Comparison of ENCODE assay signal across 15 mouse cellular contexts in the genomic region with DNA sequence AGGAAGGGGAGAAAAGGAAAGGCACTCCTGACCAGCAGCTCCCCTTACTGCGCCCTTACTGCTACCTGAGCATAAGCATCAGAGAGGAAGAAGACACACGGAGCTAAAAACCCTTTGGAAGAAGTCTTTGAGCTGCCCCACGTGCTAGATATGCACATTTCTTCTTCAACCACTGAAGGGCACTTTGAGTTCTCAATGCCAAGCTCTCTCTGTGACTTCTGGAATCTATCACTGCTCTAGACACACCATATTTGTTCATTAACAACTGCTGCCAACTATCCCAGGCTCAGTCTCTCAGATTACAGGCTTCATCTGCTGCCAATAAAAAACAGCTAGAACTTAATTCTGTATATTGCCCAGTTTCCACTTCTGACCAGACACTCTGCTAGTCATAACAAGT. TPM values are rescaled to one million over a fixed set of nuclear protein-coding genes. Genes with fewer than 3 reads are reported as not detected.
DNase-seq lines count a peak whose midpoint lies in the region; ATAC-seq and TF ChIP-seq lines count a peak whose summit lies in the region.
"Had no signal": no experiment of that assay in that cellular context is flagged by ENCODE, and none has a peak within 500 bp of the region (broad histone marks: within the 10 kb centered on the region; RNA-seq: fewer than 3 reads in every experiment).

No protein-coding gene starts in this region.

- peaks cover 12% of the 10 kb centered on the region; the same call in 1 of the 2 replicates for H3K4me1 ChIP-seq in lung, postnatal 0 days (ENCODE audit: insufficient read depth, low read depth, low read length)
- H3K4me1 ChIP-seq in lung, adult 2 months (ENCODE audit: control insufficient read depth, insufficient read depth, low read length) = peaks cover 14% of the 10 kb centered on the region
- peaks cover 50% of the 10 kb centered on the region for H3K4me1 ChIP-seq in heart, embryonic 13.5 days
- peaks cover 24% of the 10 kb centered on the region for H3K4me1 ChIP-seq in stomach, embryonic 16.5 days (ENCODE audit: control insufficient read depth, insufficient read depth, low read length)
- H3K4me1 ChIP-seq: midbrain, embryonic 10.5 days had no signal

- no peak for TF ChIP-seq CTCF in lung, postnatal 0 days (IDR thresholded peaks at IDR 0.05)
- TF ChIP-seq CTCF in lung, adult 2 months (IDR thresholded peaks at IDR 0.05; ENCODE audit: insufficient read depth, low read length) = no peak

- peak; percentile 66 to 68 for DNase-seq in cerebellum, postnatal 10 days
- DNase-seq in cerebellum, postnatal 4 days (ENCODE audit: low spot score in 2 of 2) = no peak
- peak; percentile 53 for DNase-seq in lung, postnatal 0 days (ENCODE audit: low spot score)
- DNase-seq in lung, adult 2 months = no peak
- DNase-seq in right cerebral cortex, adult 2 months (ENCODE audit: low spot score in 2 of 2) = no peak
- DNase-seq in kidney, postnatal 36 days = no peak
- DNase-seq: adrenal gland, adult 2 months; layer of hippocampus, postnatal 36 days; liver; right cerebral cortex, postnatal 25 days had no signal

- 43% methylated on average over 3 of the region's 3 CpGs for WGBS in lung, postnatal 0 days
- WGBS in lung, adult 2 months = 51% methylated on average over 3 of the region's 3 CpGs
- 54% methylated on average over 3 of the region's 3 CpGs for WGBS in heart, embryonic 13.5 days
- 70% methylated on average over 3 of the region's 3 CpGs for WGBS in stomach, embryonic 16.5 days

- H3K9ac ChIP-seq in lung, postnatal 0 days (replicated peaks; ENCODE audit: low read depth) = no peak overlapping the region
- no peak overlapping the region for H3K9ac ChIP-seq in heart, embryonic 13.5 days
- H3K9ac ChIP-seq in stomach, embryonic 16.5 days (ENCODE audit: low read length) = no peak overlapping the region
- H3K9ac ChIP-seq: neural tube, embryonic 13.5 days had no signal

- TF ChIP-seq EP300 in lung, postnatal 0 days (IDR thresholded peaks at IDR 0.05) = no peak

- H3K27me3 ChIP-seq in lung, postnatal 0 days (replicated peaks; ENCODE audit: insufficient read depth, low read length) = no peaks in the 10 kb centered on the region
- no peaks in the 10 kb centered on the region for H3K27me3 ChIP-seq in heart, embryonic 13.5 days (replicated peaks)
- no peaks in the 10 kb centered on the region for H3K27me3 ChIP-seq in stomach, embryonic 16.5 days (ENCODE audit: control insufficient read depth, insufficient read depth, low read length)
- H3K27me3 ChIP-seq: neural tube, embryonic 13.5 days had no signal

- TF ChIP-seq POLR2A in lung, adult 2 months (IDR thresholded peaks at IDR 0.05; ENCODE audit: borderline replicate concordance, extremely low read depth, low read depth, low read length) = no peak

- peak; percentile 47; the same call in 1 of the 2 replicates for ATAC-seq in lung, postnatal 0 days
- ATAC-seq in heart, embryonic 13.5 days (ENCODE audit: extremely low read depth, insufficient number of reproducible peaks, low FRiP score, low TSS enrichment) = no peak
- ATAC-seq in stomach, embryonic 16.5 days (ENCODE audit: insufficient read depth, low FRiP score) = peak; percentile 44; the same call in 1 of the 2 replicates

- H3K4me2 ChIP-seq in lung, postnatal 0 days (replicated peaks; ENCODE audit: low read depth, low read length) = no peak overlapping the region
- H3K4me2 ChIP-seq in heart, embryonic 13.5 days = 0 out of 2 replicates have a peak overlapping the region, but pooled peaks have one; percentile 7
- H3K4me2 ChIP-seq in stomach, embryonic 16.5 days (ENCODE audit: low read depth, low read length) = no peak overlapping the region
- H3K4me2 ChIP-seq: neural tube, embryonic 13.5 days had no signal

- H3K36me3 ChIP-seq in lung, postnatal 0 days (ENCODE audit: insufficient read depth, low read length) = no peaks in the 10 kb centered on the region
- H3K36me3 ChIP-seq in heart, embryonic 13.5 days = no peaks in the 10 kb centered on the region
- no peaks in the 10 kb centered on the region for H3K36me3 ChIP-seq in stomach, embryonic 16.5 days (ENCODE audit: control insufficient read depth, insufficient read depth, low read length)
- H3K36me3 ChIP-seq: midbrain, embryonic 10.5 days; neural tube, embryonic 13.5 days had no signal

- H3K9me3 ChIP-seq in lung, postnatal 0 days (ENCODE audit: low read length) = no peaks in the 10 kb centered on the region
- H3K9me3 ChIP-seq in heart, embryonic 13.5 days = no peaks in the 10 kb centered on the region
- no peaks in the 10 kb centered on the region for H3K9me3 ChIP-seq in stomach, embryonic 16.5 days (replicated peaks; ENCODE audit: control insufficient read depth, low read length)
- H3K9me3 ChIP-seq: midbrain, embryonic 10.5 days had no signal

- H3K27ac ChIP-seq in lung, postnatal 0 days (ENCODE audit: low read length) = no peak overlapping the region
- H3K27ac ChIP-seq in heart, embryonic 13.5 days (replicated peaks) = peak overlapping the region; percentile 90
- H3K27ac ChIP-seq in stomach, embryonic 16.5 days (ENCODE audit: low read length) = no peak overlapping the region
- H3K27ac ChIP-seq: kidney, postnatal 0 days; midbrain, embryonic 10.5 days; neural tube, embryonic 13.5 days had no signal

- H3K4me3 ChIP-seq in lung, postnatal 0 days (ENCODE audit: low read depth, low read length) = no peak overlapping the region
- H3K4me3 ChIP-seq in lung, adult 2 months (replicated peaks; ENCODE audit: extremely low read depth, low read depth, low read length) = no peak overlapping the region
- no peak overlapping the region for H3K4me3 ChIP-seq in heart, embryonic 13.5 days
- H3K4me3 ChIP-seq in stomach, embryonic 16.5 days (replicated peaks; ENCODE audit: low read length) = no peak overlapping the region
- H3K4me3 ChIP-seq: midbrain, embryonic 10.5 days; neural tube, embryonic 13.5 days had no signal

RNA-seq across cellular contexts. Expression of gene Heca, which starts 15.7 kb away (rescaled TPM):
- 8.2 TPM in 2 replicates for polyA plus RNA-seq in lung, postnatal 0 days (2015; fragmentation: Nextera tagmentation; extraction: Ambion mirVana)
- 23.1 and 30.9 TPM in 2 replicates for polyA plus RNA-seq in lung, adult 2 months (2012; rRNA removed)
- polyA plus RNA-seq in heart, embryonic 13.5 days (2015; fragmentation: Nextera tagmentation; extraction: Ambion mirVana) = 3.5 and 3.7 TPM in 2 replicates
- polyA plus RNA-seq in stomach, embryonic 16.5 days (2015; fragmentation: Nextera tagmentation; extraction: Ambion mirVana) = 4.6 and 4.7 TPM in 2 replicates

Comparison
In these comparisons a context has a peak if more than half of its experiments do, and no peak if none do; other contexts are left out.
1. DNase-seq: peak in cerebellum, postnatal 10 days (2 of 2) and lung, postnatal 0 days (single experiment); none in cerebellum, postnatal 4 days (0 of 2), lung, adult 2 months (single experiment), right cerebral cortex, adult 2 months (0 of 2) and kidney, postnatal 36 days (0 of 2).